Mouse (Mus musculus) right cerebral cortex, adult 18-20 months (tissue): Measurements from ENCODE around the gene Armh4.
A peak's percentile ranks its signal among the peaks of the same experiment; 100 is the strongest.

ENCODE experiments used
- DNase-seq: peaks from one replicate; pipeline ENCODE4 v3.0.0; 2022; ENCODE audit warnings: mixed read lengths

The Armh4 gene

GRCm38 (mm10) chr14:49723361-49724054 lies 59.7 kb downstream of the Armh4 start:
- peak; percentile 25 for DNase-seq

- no peak for DNase-seq
Observed at GRCm38 (mm10) chr14:49722782-49723181, 60.4 kb downstream of the Armh4 start.

GRCm38 (mm10) chr14:49721281-49721680 lies 61.9 kb downstream of the Armh4 start:
- DNase-seq, result no peak

- no peak for DNase-seq
Observed at GRCm38 (mm10) chr14:49719678-49720077, 63.5 kb downstream of the Armh4 start.

- DNase-seq, result no peak
Observed at GRCm38 (mm10) chr14:49711016-49711415, 72.2 kb downstream of the Armh4 start.

- no peak for DNase-seq
Observed at GRCm38 (mm10) chr14:49703432-49704200, 79.6 kb downstream of the Armh4 start.

- peak; percentile 7 for DNase-seq
Observed at GRCm38 (mm10) chr14:49679511-49680284, 103.5 kb downstream of the Armh4 start.

GRCm38 (mm10) chr14:49676580-49676979 lies 106.6 kb downstream of the Armh4 start:
- DNase-seq, result no peak

GRCm38 (mm10) chr14:49660444-49660843 lies 122.7 kb downstream of the Armh4 start:
- no peak for DNase-seq

- no peak for DNase-seq
Observed at GRCm38 (mm10) chr14:49649191-49649590, 134.0 kb downstream of the Armh4 start.

GRCm38 (mm10) chr14:49637422-49637821 lies 145.8 kb downstream of the Armh4 start:
- DNase-seq, result peak; percentile 17

- no peak for DNase-seq
Observed at GRCm38 (mm10) chr14:49626055-49626454, 157.1 kb downstream of the Armh4 start.
